Mouse (Mus musculus): ENCODE measurements around the gene Acot8. TPM values are rescaled to one million over a fixed set of nuclear protein-coding genes. Genes with fewer than 3 reads are reported as not detected.

Acot8 gene
- polyA plus RNA-seq, 1 experiment from 2014 or later = 20.3 TPM

DNA sequence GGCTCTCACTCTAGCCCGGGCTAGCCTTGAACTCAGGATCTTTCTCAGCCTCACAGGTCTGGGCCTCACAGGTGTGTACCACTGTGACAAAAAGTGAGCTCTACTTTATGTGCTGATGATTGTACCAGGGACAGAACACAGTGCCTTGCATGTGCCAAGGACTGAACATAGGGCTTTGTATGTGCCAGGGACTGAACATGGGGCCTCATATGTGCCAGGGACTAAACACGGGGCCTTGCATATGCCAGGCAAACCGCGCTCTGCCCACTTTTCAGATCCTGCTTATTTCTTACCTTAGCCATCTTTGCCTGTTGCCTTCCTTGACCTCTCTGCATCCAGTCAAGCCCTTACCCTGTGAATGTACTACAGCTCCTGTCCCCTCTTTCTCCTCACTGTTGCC, 42.7 kb downstream of the Acot8 start:
- H3K9me3 ChIP-seq = no peaks in the 10 kb centered on the region
- H3K4me3 ChIP-seq = no peak overlapping the region
- no peak for ATAC-seq (ENCODE audit: low read depth)
- H3K4me1 ChIP-seq (replicated peaks) = no peaks in the 10 kb centered on the region
- H3K9ac ChIP-seq = no peak overlapping the region
- 96% methylated on average over 4 of the region's 4 CpGs for WGBS
- H3K4me2 ChIP-seq = no peak overlapping the region
- no peaks in the 10 kb centered on the region for H3K27me3 ChIP-seq
- H3K27ac ChIP-seq (replicated peaks) = no peak overlapping the region
- H3K36me3 ChIP-seq = peaks cover 93% of the 10 kb centered on the region

DNA sequence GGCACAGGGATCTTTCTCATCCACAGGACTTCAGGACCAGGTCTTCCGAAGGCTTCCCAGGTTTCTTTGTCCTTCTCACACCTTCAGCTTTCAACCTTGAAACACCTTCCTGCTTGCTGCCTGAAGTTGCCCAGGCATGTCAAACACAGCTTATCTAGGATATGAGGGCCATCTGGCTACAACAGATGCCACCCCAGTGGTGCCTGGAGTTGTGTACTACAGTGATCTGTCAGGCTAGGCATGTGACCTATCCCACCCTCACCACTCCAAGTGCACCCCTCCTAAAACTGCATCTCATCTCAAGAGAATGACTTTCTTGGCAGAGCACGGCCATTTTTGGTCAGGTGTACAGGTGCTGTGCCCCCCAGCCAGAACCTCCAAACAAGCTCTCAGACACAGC, 43.2 kb downstream of the Acot8 start:
- peaks cover 93% of the 10 kb centered on the region for H3K36me3 ChIP-seq
- no peak overlapping the region for H3K4me2 ChIP-seq
- no peaks in the 10 kb centered on the region for H3K9me3 ChIP-seq
- H3K9ac ChIP-seq = no peak overlapping the region
- no peaks in the 10 kb centered on the region for H3K4me1 ChIP-seq (replicated peaks)
- H3K27me3 ChIP-seq = no peaks in the 10 kb centered on the region
- H3K27ac ChIP-seq (replicated peaks) = no peak overlapping the region
- 97% methylated on average over 2 of the region's 2 CpGs for WGBS
- no peak overlapping the region for H3K4me3 ChIP-seq
- no peak for ATAC-seq (ENCODE audit: low read depth)

DNA sequence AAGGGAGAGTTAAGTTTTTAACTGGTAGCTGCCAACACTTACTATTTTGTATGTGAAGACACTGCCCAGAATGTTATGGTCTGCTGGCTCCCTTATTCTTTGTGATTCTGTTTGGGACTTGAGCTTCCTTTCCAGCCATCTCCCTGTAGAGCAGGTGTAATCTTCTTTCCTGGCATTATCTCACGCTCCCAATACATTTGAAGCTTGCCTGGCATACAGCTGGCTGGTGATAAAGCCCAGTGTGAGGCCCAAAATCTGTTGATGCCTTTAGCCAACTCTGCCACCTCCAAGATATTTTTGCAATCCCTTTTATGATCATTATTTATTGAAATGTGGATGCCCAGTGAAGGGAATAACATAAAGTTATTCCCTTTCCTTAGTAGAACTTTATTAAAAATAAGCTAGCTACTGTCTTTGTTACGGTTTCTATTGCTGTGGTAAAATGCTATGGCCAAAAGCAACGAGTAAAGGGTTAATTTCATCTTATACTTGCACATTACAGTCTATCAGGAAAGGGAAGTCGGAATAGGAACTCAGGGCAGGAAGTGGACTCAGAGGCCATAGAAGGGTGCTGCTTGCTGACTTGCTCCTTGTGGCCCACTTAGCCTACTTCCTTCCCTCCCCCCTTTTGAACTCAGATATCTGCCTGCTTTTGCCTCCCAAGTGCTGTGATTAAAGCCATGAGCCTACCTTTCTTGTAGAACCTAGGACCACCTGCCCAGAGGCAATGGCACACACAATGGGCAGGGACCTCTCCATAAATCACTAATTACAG, 44.4 kb downstream of the Acot8 start:
- Histone ChIP-seq H3K4me3 (no peak overlapping the region), H3K9ac (no peak overlapping the region), H3K4me2 (no peak overlapping the region), H3K27me3 (no peaks in the 10 kb centered on the region), H3K9me3 (no peaks in the 10 kb centered on the region), H3K27ac (replicated peaks) (no peak overlapping the region), H3K36me3 (peaks cover 93% of the 10 kb centered on the region), H3K4me1 (replicated peaks) (no peaks in the 10 kb centered on the region)
- ATAC-seq (ENCODE audit: low read depth) = no peak
- 93% methylated on average over 4 of the region's 4 CpGs for WGBS

DNA sequence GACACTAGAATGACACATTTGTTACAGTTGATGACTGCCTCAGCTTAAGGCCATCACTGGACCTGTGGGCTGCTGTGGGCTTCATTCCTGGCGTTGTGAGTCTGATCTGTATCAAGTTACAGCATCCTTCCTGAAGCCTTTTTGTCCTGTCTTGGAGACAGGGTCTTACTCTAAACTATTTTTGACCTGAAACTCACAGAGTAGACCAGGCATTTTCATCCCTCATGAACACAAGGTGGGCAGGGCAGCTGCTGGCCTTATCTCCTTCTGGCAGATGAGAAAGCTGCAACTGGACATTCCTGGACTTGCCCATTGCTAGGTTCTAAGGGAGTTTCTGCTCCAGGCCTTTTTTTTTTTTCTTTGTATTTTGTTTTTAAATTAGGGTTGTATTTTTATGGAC, 46.0 kb downstream of the Acot8 start:
- Histone ChIP-seq H3K4me3 (no peak overlapping the region), H3K9ac (no peak overlapping the region), H3K4me2 (no peak overlapping the region), H3K4me1 (replicated peaks) (no peaks in the 10 kb centered on the region), H3K27me3 (no peaks in the 10 kb centered on the region), H3K36me3 (peaks cover 100% of the 10 kb centered on the region), H3K9me3 (no peaks in the 10 kb centered on the region), H3K27ac (replicated peaks) (no peak overlapping the region)
- WGBS = 78% methylated on average over 1 of the region's 1 CpGs
- ATAC-seq (ENCODE audit: low read depth) = no peak

DNA sequence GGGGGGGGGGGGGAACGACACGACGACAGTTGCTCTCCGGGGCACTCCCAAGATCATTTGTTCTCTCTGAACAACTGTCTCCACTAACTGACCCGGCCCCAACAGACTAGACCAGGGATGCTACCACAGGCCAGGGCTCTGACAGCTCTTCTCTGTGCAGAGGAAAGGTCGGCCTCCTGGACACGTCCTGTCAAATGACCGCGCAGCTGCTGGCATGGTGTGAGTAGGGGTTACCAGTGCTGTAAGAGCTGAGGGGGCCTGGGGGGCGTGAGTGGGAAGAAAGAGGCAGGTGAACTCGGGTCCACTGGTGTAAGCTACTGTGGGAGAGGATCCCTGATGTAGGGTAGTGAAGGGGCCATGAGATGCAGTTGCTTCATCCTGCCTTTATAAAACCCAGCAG, 46.8 kb downstream of the Acot8 start:
- no peaks in the 10 kb centered on the region for H3K9me3 ChIP-seq
- WGBS = 88% methylated on average over 11 of the region's 11 CpGs
- no peak overlapping the region for H3K27ac ChIP-seq (replicated peaks)
- no peak overlapping the region for H3K9ac ChIP-seq
- H3K4me1 ChIP-seq (replicated peaks) = no peaks in the 10 kb centered on the region
- no peaks in the 10 kb centered on the region for H3K27me3 ChIP-seq
- no peak overlapping the region for H3K4me2 ChIP-seq
- H3K36me3 ChIP-seq = peaks cover 98% of the 10 kb centered on the region
- no peak overlapping the region for H3K4me3 ChIP-seq
- ATAC-seq (ENCODE audit: low read depth) = no peak

DNA sequence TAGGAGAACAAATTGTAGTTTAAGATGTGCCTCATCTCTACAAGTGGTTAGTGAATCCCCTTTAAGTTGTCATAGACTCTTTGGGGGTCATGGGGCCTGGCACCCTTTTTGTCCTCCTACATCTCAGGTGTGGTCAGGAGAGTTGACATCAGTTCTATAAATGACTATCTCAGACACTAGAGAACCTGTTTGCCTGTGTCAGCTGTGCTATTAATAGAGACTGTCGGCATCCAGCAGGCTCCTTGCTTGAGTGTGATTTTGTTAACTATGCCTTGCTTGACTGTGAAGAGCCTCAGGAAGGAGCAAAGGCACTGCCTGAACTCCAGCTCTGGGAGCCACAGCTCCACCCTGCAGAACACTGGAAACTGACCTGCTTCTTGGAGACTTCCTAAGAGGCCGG, 49.9 kb downstream of the Acot8 start:
- Histone ChIP-seq H3K9ac (no peak overlapping the region), H3K27me3 (no peaks in the 10 kb centered on the region), H3K4me3 (no peak overlapping the region), H3K4me2 (no peak overlapping the region), H3K36me3 (peaks cover 96% of the 10 kb centered on the region), H3K4me1 (replicated peaks) (no peaks in the 10 kb centered on the region), H3K9me3 (no peaks in the 10 kb centered on the region), H3K27ac (replicated peaks) (no peak overlapping the region)
- no peak for ATAC-seq (ENCODE audit: low read depth)
- WGBS = 85% methylated on average over 2 of the region's 2 CpGs

DNA sequence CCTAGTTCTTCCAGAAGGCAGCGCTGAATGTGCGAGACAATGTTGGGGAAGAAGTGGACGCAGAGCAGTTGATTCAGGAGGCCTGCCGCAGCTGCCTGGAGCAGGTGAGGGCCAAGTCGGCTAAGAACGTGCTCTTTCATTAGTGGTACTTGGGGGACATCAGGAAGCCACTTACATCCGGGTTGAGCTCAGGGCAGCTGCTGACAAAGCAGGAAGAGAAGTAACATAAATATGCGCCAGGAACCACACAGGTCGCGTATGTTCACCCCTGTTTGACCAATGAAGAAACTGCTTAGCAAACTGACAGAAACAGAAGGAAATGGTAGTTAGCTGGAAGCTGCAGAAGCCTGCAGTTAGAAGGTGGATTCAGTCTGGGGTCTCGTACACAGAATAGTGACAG, 50.6 kb downstream of the Acot8 start:
- Histone ChIP-seq H3K4me2 (no peak overlapping the region), H3K4me3 (no peak overlapping the region), H3K27ac (replicated peaks) (no peak overlapping the region), H3K9me3 (no peaks in the 10 kb centered on the region), H3K4me1 (replicated peaks) (no peaks in the 10 kb centered on the region), H3K9ac (no peak overlapping the region), H3K36me3 (peaks cover 95% of the 10 kb centered on the region), H3K27me3 (no peaks in the 10 kb centered on the region)
- no peak for ATAC-seq (ENCODE audit: low read depth)
- WGBS = 87% methylated on average over 11 of the region's 11 CpGs

DNA sequence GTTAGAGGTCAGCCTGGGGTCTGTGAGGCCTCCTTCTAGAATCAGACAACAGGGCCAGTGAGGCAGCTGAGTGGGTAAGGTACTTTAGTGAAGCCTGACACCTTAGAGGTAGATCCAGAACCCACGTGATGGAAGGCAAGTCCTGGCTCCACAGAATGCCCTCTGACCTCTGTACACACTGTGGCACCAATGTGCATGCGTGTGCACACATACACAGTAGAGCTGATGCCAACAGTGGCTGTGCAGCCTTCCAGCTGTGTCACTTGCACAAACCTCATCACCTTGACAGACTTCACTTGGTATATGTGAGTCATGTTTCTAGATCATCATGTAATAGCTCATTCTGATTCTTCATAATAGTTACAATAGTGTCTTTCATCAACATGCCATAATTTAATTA, 52.2 kb downstream of the Acot8 start:
- peaks cover 95% of the 10 kb centered on the region for H3K36me3 ChIP-seq
- H3K4me1 ChIP-seq (replicated peaks) = peaks cover 14% of the 10 kb centered on the region
- H3K9me3 ChIP-seq = no peaks in the 10 kb centered on the region
- ATAC-seq (ENCODE audit: low read depth) = no peak
- H3K27me3 ChIP-seq = no peaks in the 10 kb centered on the region
- H3K4me2 ChIP-seq = no peak overlapping the region
- H3K27ac ChIP-seq (replicated peaks) = no peak overlapping the region
- 94% methylated on average over 2 of the region's 2 CpGs for WGBS
- H3K9ac ChIP-seq = no peak overlapping the region
- no peak overlapping the region for H3K4me3 ChIP-seq

DNA sequence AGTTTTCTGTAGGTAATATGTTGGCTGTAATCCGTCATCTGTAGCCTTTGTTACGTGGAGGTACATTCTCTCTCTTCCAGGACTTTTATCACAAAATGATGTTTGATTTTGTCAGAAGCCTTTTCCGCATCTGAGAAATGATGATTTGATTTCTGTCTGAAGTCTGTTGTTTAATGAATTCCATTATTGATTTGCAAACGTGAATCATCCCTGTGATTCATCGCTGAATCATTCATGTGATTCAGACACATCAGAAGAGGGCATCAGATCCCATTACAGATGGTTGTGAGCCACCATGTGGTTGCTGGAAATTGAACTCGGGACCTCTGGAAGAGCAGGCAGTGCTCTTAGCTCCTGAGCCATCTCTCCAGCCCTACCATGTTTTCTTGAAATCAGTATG, 55.7 kb downstream of the Acot8 start:
- no peak overlapping the region for H3K4me3 ChIP-seq
- no peak overlapping the region for H3K9ac ChIP-seq
- H3K36me3 ChIP-seq = peaks cover 61% of the 10 kb centered on the region
- H3K27ac ChIP-seq (replicated peaks) = no peak overlapping the region
- H3K4me2 ChIP-seq = no peak overlapping the region
- no peaks in the 10 kb centered on the region for H3K9me3 ChIP-seq
- H3K27me3 ChIP-seq = no peaks in the 10 kb centered on the region; the same call in 1 of the 2 replicates
- ATAC-seq (ENCODE audit: low read depth) = no peak
- WGBS = 88% methylated on average over 6 of the region's 6 CpGs
- H3K4me1 ChIP-seq (replicated peaks) = peaks cover 33% of the 10 kb centered on the region

DNA sequence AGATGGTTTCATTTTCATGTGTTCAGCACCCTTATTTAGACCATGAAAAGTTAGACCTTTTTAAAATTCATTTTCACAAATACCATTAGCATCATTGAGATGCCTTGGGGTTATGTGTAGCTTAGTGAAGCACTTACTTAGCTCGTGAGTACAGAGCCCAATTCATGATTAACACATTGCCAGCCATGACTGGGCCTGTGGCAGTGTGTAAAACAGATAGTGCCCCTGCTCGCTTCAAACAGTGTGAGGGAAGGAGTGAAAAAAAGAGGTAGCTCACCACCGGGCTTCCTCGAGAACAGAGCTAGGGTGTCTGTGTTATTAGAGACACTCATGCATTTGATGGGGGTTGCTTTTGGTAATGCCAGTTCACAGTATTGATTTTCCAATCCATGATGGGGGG, 56.5 kb downstream of the Acot8 start:
- no peak overlapping the region for H3K4me2 ChIP-seq
- peaks cover 33% of the 10 kb centered on the region for H3K4me1 ChIP-seq (replicated peaks)
- H3K27me3 ChIP-seq = no peaks in the 10 kb centered on the region; the same call in 1 of the 2 replicates
- H3K9me3 ChIP-seq = no peaks in the 10 kb centered on the region
- no peak overlapping the region for H3K27ac ChIP-seq (replicated peaks)
- 0 out of 2 replicates have a peak overlapping the region, but pooled peaks have one; percentile 8 for H3K9ac ChIP-seq
- no peak for ATAC-seq (ENCODE audit: low read depth)
- H3K4me3 ChIP-seq = no peak overlapping the region
- 87% methylated on average over 4 of the region's 4 CpGs for WGBS
- H3K36me3 ChIP-seq = peaks cover 55% of the 10 kb centered on the region

DNA sequence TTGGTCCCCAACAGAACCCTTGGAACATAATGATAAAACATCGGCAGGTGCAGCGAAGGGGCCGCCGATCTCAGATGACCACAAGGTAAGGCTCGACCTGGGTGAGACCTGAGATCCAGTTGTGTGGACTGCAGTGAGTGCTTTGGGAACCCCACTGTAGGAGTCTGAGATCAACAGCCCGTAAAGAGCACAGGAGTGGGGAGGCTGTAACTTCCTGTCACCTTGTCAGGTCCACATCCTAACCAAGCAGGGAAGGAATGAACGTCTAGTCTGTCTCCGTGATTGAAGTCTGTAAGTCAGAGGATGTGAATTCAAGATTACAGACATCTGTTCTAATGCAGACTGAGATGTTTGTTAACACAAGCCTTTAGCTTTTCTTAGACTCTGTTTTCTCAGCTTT, 58.0 kb downstream of the Acot8 start:
- WGBS = 56% methylated on average over 8 of the region's 8 CpGs
- ATAC-seq (ENCODE audit: low read depth) = no peak
- H3K4me3 ChIP-seq = peak overlapping the region; percentile 72
- H3K4me2 ChIP-seq = peak overlapping the region; percentile 73
- no peaks in the 10 kb centered on the region; the same call in 1 of the 2 replicates for H3K27me3 ChIP-seq
- peaks cover 40% of the 10 kb centered on the region for H3K36me3 ChIP-seq
- no peaks in the 10 kb centered on the region for H3K9me3 ChIP-seq
- peak overlapping the region; percentile 89 for H3K9ac ChIP-seq
- H3K4me1 ChIP-seq (replicated peaks) = peaks cover 33% of the 10 kb centered on the region
- no peak overlapping the region for H3K27ac ChIP-seq (replicated peaks)

DNA sequence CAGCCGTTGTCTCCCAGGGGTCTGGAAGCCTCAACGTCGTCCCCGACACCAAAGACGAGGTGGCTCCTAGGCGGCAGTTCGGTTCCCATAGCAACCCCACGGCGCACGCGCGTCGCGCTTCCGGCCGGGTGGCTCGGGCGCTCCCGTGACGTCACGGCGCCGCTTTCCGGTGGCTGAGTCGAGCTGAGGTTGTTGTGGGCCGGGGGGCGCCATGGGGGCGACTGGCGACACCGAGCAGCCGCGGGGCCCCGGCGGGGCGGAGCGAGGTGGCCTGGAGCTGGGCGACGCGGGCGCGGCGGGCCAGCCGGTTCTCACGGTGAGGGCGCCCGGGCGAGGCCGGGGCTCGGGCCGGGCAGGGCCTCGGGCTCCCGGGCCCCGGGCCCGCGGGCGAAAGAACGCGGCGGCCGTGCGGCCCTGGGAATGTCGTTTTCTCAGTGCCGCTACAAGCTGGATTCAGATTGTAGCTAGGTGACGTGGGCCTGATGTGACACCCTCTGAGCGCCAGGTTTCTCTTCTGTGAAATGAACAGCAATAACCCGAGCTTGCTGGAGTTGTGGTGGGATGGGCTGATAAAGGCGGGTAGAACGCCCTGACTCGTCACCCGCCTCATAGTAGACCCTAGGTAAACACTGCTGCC, 58.7 kb downstream of the Acot8 start, which contains the start of the genes Wfdc3 and Dnttip1:
Gene Wfdc3, minus strand, starts transcription at position 89 of the 637 bp plus-strand sequence.
Gene Dnttip1, plus strand, starts transcription at position 141 of the 637 bp plus-strand sequence.
- H3K4me2 ChIP-seq = peak within 1 kb of the TSS; percentile 73

More for the DNA sequence above, 58.7 kb downstream of the Acot8 start, which contains the start of the genes Wfdc3 and Dnttip1:
- H3K27ac ChIP-seq (replicated peaks) = peak within 1 kb of the TSS; percentile 70; the same call in 1 of the 2 replicates
- ATAC-seq (ENCODE audit: low read depth) = peak; percentile 89
- peaks cover 34% of the 10 kb centered on the region for H3K36me3 ChIP-seq
- H3K9ac ChIP-seq = peak within 1 kb of the TSS; percentile 89
- H3K4me1 ChIP-seq (replicated peaks) = peaks cover 33% of the 10 kb centered on the region
- H3K9me3 ChIP-seq = no peaks in the 10 kb centered on the region
- peak within 1 kb of the TSS; percentile 72 for H3K4me3 ChIP-seq
- WGBS = under 1% methylated on average over 70 of the region's 70 CpGs
- H3K27me3 ChIP-seq = no peaks in the 10 kb centered on the region; the same call in 1 of the 2 replicates

Measured in neural tube, embryonic 13.5 days (tissue).